Mouse (Mus musculus) cerebellum, postnatal 36 days (tissue): ENCODE data around the gene Pex12.
"Not testable (repeated sequence)": the region's sequence is repeated elsewhere in the genome, so short reads cannot be mapped to it uniquely, and the experiment has no call there.

Experiments
- DNase-seq, 2 experiments: peaks; one replicate each; pipeline ENCODE4 v3.0.0; 2021 to 2022; ENCODE audit warnings: mixed read lengths in 2 of 2

Gene Pex12

GRCm38 (mm10) chr11:83302526-83303251, at the start of gene Pex12:
TSS of gene Pex12 (minus strand) at chr11:83302586.
- DNase-seq, result peak; percentile 95 to 98

GRCm38 (mm10) chr11:83341716-83342245, 39.4 kb upstream of the Pex12 start:
- DNase-seq, result no peak

GRCm38 (mm10) chr11:83339705-83340104, 37.3 kb upstream of the Pex12 start:
- no peak for DNase-seq

- no peak for DNase-seq
Observed at GRCm38 (mm10) chr11:83335826-83336225, 33.4 kb upstream of the Pex12 start.

GRCm38 (mm10) chr11:83327427-83327826, 25.0 kb upstream of the Pex12 start:
- peak; percentile 52 to 66 for DNase-seq

- not testable (repeated sequence) for DNase-seq
Observed at GRCm38 (mm10) chr11:83326692-83327091, 24.3 kb upstream of the Pex12 start.

GRCm38 (mm10) chr11:83319048-83319447, 16.7 kb upstream of the Pex12 start:
- DNase-seq, result no peak

GRCm38 (mm10) chr11:83312471-83312870, 10.1 kb upstream of the Pex12 start:
- no peak for DNase-seq

- DNase-seq, result no peak
Observed at GRCm38 (mm10) chr11:83306700-83307253, 4.4 kb upstream of the Pex12 start.

GRCm38 (mm10) chr11:83304485-83304884, 2.1 kb upstream of the Pex12 start:
- no peak for DNase-seq

GRCm38 (mm10) chr11:83303751-83304150, 1.4 kb upstream of the Pex12 start:
- DNase-seq, result no peak

GRCm38 (mm10) chr11:83302124-83302523, 262 bp downstream of the Pex12 start:
- DNase-seq, result peak in 1 of 2 experiments; percentile 28

GRCm38 (mm10) chr11:83301431-83301831, 955 bp downstream of the Pex12 start:
- DNase-seq, result no peak

GRCm38 (mm10) chr11:83299724-83300123, 2.7 kb downstream of the Pex12 start:
- DNase-seq, result no peak

GRCm38 (mm10) chr11:83298225-83299195, 3.9 kb downstream of the Pex12 start, which contains the start of gene Ap2b1:
TSS of gene Ap2b1 (plus strand) at chr11:83299024.
- DNase-seq, result peak; percentile 92 to 93

- no peak for DNase-seq
Observed at GRCm38 (mm10) chr11:83297816-83298215, 4.6 kb downstream of the Pex12 start.

- no peak for DNase-seq
Observed at GRCm38 (mm10) chr11:83294133-83294532, 8.3 kb downstream of the Pex12 start.

GRCm38 (mm10) chr11:83293182-83293581, 9.2 kb downstream of the Pex12 start:
- no peak for DNase-seq

GRCm38 (mm10) chr11:83292251-83292587, 10.2 kb downstream of the Pex12 start:
- DNase-seq, result no peak

- DNase-seq, result peak; percentile 93 to 94
Observed at GRCm38 (mm10) chr11:83291375-83292250, 10.8 kb downstream of the Pex12 start.

- DNase-seq, result no peak
Observed at GRCm38 (mm10) chr11:83289633-83290032, 12.8 kb downstream of the Pex12 start.

- DNase-seq, result no peak
Observed at GRCm38 (mm10) chr11:83289036-83289435, 13.3 kb downstream of the Pex12 start.
